Mouse (Mus musculus) heart, postnatal 0 days (tissue): ENCODE measurements around the gene Sp100.
"Not testable (repeated sequence)": the region's sequence is repeated elsewhere in the genome, so short reads cannot be mapped to it uniquely, and the experiment has no call there.

Source experiments
- CTCF ChIP-seq: IDR thresholded peaks from 2 replicates; pipeline ENCODE4 v1.5.1; 2016; ENCODE audit warnings: antibody characterized with exemption, control low read depth, low read depth
- EP300 ChIP-seq: IDR thresholded peaks from 2 replicates; pipeline ENCODE4 v1.6.1; 2016; ENCODE audit warnings: antibody characterized with exemption, low read depth

- not testable (repeated sequence) for TF ChIP-seq CTCF, EP300
Measured at GRCm38 (mm10) chr1:85651770-85652275, 2.0 kb downstream of the Sp100 start.
